8 mouse cellular contexts compared by ENCODE assay signal in the genomic region with DNA sequence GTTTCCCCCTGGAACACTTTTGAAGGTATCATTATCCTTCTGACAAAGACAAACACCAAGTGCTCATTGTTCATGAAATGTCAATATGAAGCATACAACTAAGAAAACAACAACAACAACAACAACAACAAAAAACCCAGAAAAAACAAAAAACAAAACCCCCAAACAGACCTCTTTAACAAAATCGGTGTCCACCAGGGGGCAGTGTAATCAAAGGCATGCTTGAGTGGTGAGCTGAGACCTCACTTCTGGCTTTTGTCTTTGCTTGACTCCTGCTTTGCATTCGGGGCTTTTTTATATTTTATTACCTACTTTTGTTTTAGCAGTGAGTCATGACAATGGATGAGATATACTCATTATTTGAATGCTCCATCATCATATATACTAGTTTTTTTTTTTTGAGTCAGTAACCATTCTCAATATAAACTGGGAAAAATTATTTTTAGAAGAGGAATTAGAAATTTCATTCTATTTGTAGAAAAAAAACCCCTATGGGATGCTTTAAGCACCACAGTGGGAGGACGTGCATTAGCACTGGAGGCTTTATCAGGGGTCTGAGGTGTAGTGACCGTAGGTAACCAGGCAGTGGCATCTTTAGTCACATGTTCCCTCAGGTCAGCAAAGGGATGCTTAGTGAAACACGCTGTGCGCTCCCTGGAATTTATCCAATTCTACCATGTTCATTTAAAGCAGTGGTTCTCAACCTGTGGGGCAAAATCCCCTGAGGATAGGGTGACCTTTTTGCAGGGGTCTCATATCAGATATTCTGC. TPM values are rescaled to one million over a fixed set of nuclear protein-coding genes. Genes with fewer than 3 reads are reported as not detected.
DNase-seq lines count a peak whose midpoint lies in the region; ATAC-seq and TF ChIP-seq lines count a peak whose summit lies in the region.

No protein-coding gene starts in this region.

- no peaks in the 10 kb centered on the region for H3K27me3 ChIP-seq in spleen, adult 2 months (ENCODE audit: control insufficient read depth, insufficient read depth, low read length)
- H3K27me3 ChIP-seq in hindbrain, embryonic 14.5 days (ENCODE audit: control insufficient read depth, insufficient read depth, low read length), result no peaks in the 10 kb centered on the region
- H3K27me3 ChIP-seq in liver, embryonic 11.5 days (replicated peaks; ENCODE audit: control insufficient read depth, insufficient read depth, low read length), result no peaks in the 10 kb centered on the region

- H3K4me3 ChIP-seq in spleen, adult 2 months (ENCODE audit: extremely low read depth, insufficient read depth, insufficient read length), result no peak overlapping the region
- H3K4me3 ChIP-seq in hindbrain, embryonic 14.5 days (replicated peaks; ENCODE audit: low read length), result no peak overlapping the region
- H3K4me3 ChIP-seq in liver, embryonic 11.5 days (ENCODE audit: low read depth, low read length), result no peak overlapping the region

- 53% methylated on average over 6 of the region's 6 CpGs for WGBS in spleen, adult 2 months
- 47% methylated on average over 6 of the region's 6 CpGs for WGBS in hindbrain, embryonic 14.5 days
- WGBS in liver, embryonic 11.5 days, result 43% methylated on average over 6 of the region's 6 CpGs

- no peaks in the 10 kb centered on the region for H3K4me1 ChIP-seq in spleen, adult 2 months (ENCODE audit: control insufficient read depth, insufficient read depth, insufficient read length)
- H3K4me1 ChIP-seq in hindbrain, embryonic 14.5 days (replicated peaks; ENCODE audit: control insufficient read depth, insufficient read depth, low read length), result no peaks in the 10 kb centered on the region
- no peaks in the 10 kb centered on the region for H3K4me1 ChIP-seq in liver, embryonic 11.5 days (replicated peaks; ENCODE audit: control insufficient read depth, insufficient read depth, low read length)

- no peak overlapping the region for H3K27ac ChIP-seq in spleen, adult 2 months (ENCODE audit: insufficient read depth, low read length)
- H3K27ac ChIP-seq in hindbrain, embryonic 14.5 days, result no peak overlapping the region
- no peak overlapping the region for H3K27ac ChIP-seq in liver, embryonic 11.5 days (ENCODE audit: low read depth, low read length)

- no peak overlapping the region for H3K9ac ChIP-seq in hindbrain, embryonic 14.5 days
- no peak overlapping the region for H3K9ac ChIP-seq in liver, embryonic 11.5 days (ENCODE audit: low read depth, low read length)

- H3K36me3 ChIP-seq in spleen, adult 2 months (ENCODE audit: control insufficient read depth, insufficient read depth, low read length), result no peaks in the 10 kb centered on the region
- no peaks in the 10 kb centered on the region for H3K36me3 ChIP-seq in hindbrain, embryonic 14.5 days (replicated peaks; ENCODE audit: control insufficient read depth, insufficient read depth)
- H3K36me3 ChIP-seq in liver, embryonic 11.5 days (ENCODE audit: control insufficient read depth, insufficient read depth, low read length), result no peaks in the 10 kb centered on the region

- peak; percentile 38; the same call in 1 of the 2 replicates for TF ChIP-seq CTCF in spleen, adult 2 months (IDR thresholded peaks at IDR 0.05; ENCODE audit: extremely low read depth, insufficient read depth, insufficient read length, insufficient replicate concordance)

- TF ChIP-seq POLR2A in spleen, adult 2 months (IDR thresholded peaks at IDR 0.05; ENCODE audit: low read depth, low read length), result no peak

- ATAC-seq in cerebellum, adult (ENCODE audit: insufficient number of reproducible peaks, low FRiP score, low TSS enrichment), result no peak
- no peak for ATAC-seq in hindbrain, embryonic 14.5 days (ENCODE audit: low FRiP score)
- no peak for ATAC-seq in liver, embryonic 11.5 days (replicated peaks; ENCODE audit: low FRiP score)

- H3K9me3 ChIP-seq in hindbrain, embryonic 14.5 days (ENCODE audit: control insufficient read depth, low read length), result no peaks in the 10 kb centered on the region
- H3K9me3 ChIP-seq in liver, embryonic 11.5 days (ENCODE audit: control insufficient read depth, low read length), result no peaks in the 10 kb centered on the region

- H3K4me2 ChIP-seq in hindbrain, embryonic 14.5 days (replicated peaks), result no peak overlapping the region
- H3K4me2 ChIP-seq in liver, embryonic 11.5 days, result no peak overlapping the region

- DNase-seq in cerebellum, adult 18-20 months, result peak; percentile 37 to 58
- DNase-seq in spleen, adult 2 months (ENCODE audit: low read depth in 1 of 2, low spot score in 2 of 2), result no peak
- DNase-seq in spleen, adult 12 weeks (ENCODE audit: low spot score), result no peak
- DNase-seq in cerebellum, postnatal 25 days, result peak; percentile 28 to 77
- peak; percentile 76 for DNase-seq in hindbrain, embryonic 14.5 days (ENCODE audit: low spot score)
- peak; percentile 39 for DNase-seq in liver, embryonic 11.5 days (ENCODE audit: low spot score)
- DNase-seq in right cerebral cortex, postnatal 4 days, result peak; percentile 83

RNA-seq across cellular contexts. Expression of gene Cd109, which starts 30.8 kb away (rescaled TPM):
- polyA plus RNA-seq in spleen, adult 2 months (2012; rRNA removed), result 0.02 TPM in 2 replicates
- polyA plus RNA-seq in hindbrain, embryonic 14.5 days (2014; fragmentation: Nextera tagmentation; extraction: Ambion mirVana), result 2.1 and 2.2 TPM in 2 replicates
- polyA plus RNA-seq in liver, embryonic 11.5 days (2014; fragmentation: Nextera tagmentation; extraction: Ambion mirVana), result 0.82 and 1.2 TPM in 2 replicates

RNA-seq across cellular contexts. Expression of gene Slc17a5, which starts 58.4 kb away (rescaled TPM):
- 4.3 and 5.0 TPM in 2 replicates for polyA plus RNA-seq in spleen, adult 2 months (2012; rRNA removed)
- polyA plus RNA-seq in hindbrain, embryonic 14.5 days (2014; fragmentation: Nextera tagmentation; extraction: Ambion mirVana), result 15.5 and 16.7 TPM in 2 replicates
- polyA plus RNA-seq in liver, embryonic 11.5 days (2014; fragmentation: Nextera tagmentation; extraction: Ambion mirVana), result 7.9 and 8.5 TPM in 2 replicates

Comparison
In these comparisons a context has a peak if more than half of its experiments do, and no peak if none do; other contexts are left out.
1. DNase-seq: peak in cerebellum, adult 18-20 months (2 of 2), cerebellum, postnatal 25 days (2 of 2), hindbrain, embryonic 14.5 days (single experiment), liver, embryonic 11.5 days (single experiment) and right cerebral cortex, postnatal 4 days (single experiment); none in spleen, adult 2 months (0 of 2) and spleen, adult 12 weeks (single experiment).